Mouse (Mus musculus) lung, postnatal 0 days (tissue): Measurements from ENCODE around the gene Emc7. TPM values are rescaled to one million over a fixed set of nuclear protein-coding genes. Genes with fewer than 3 reads are reported as not detected.

Experiments used
- ATAC-seq: fragments of 200-750 bp; cut with Nextera tagmentation; 2 replicates; pipeline ENCODE4 v1.8.0; 2017; ENCODE audit warnings: moderate library complexity
- DNase-seq: peaks from one replicate; pipeline ENCODE4 v3.0.0-alpha.2; 2016; ENCODE audit warnings: low spot score
- H3K27ac ChIP-seq: fragments of 300-500 bp; sonication (generic); 2 replicates; pipeline ENCODE4 v1.5.1; 2014; ENCODE audit warnings: antibody characterized with exemption, mild to moderate bottlenecking, low read length, mixed read lengths
- H3K27me3 ChIP-seq: fragments of 300-500 bp; sonication (generic); replicated peaks from 2 replicates; pipeline ENCODE4 v1.6.1; 2014; ENCODE audit warnings: low read length, mixed read lengths; ENCODE audit not compliant: insufficient read depth
- H3K36me3 ChIP-seq: fragments of 300-500 bp; sonication (generic); 2 replicates; pipeline ENCODE4 v1.6.1; 2014; ENCODE audit warnings: low read length, mixed read lengths; ENCODE audit not compliant: insufficient read depth
- H3K4me1 ChIP-seq: fragments of 300-500 bp; sonication (generic); 2 replicates; pipeline ENCODE4 v1.6.1; 2014; ENCODE audit warnings: antibody characterized with exemption, low read depth, low read length, mixed read lengths; ENCODE audit not compliant: insufficient read depth
- H3K4me2 ChIP-seq: fragments of 300-500 bp; sonication (generic); replicated peaks from 2 replicates; pipeline ENCODE4 v1.6.1; 2014; ENCODE audit warnings: low read depth, mild to moderate bottlenecking, low read length, moderate library complexity, mixed read lengths
- H3K4me3 ChIP-seq: fragments of 300-500 bp; sonication (generic); 2 replicates; pipeline ENCODE4 v1.5.1; 2014; ENCODE audit warnings: low read depth, low read length
- H3K9ac ChIP-seq: fragments of 300-500 bp; sonication (generic); replicated peaks from 2 replicates; pipeline ENCODE4 v1.6.1; 2014; ENCODE audit warnings: low read depth, mild to moderate bottlenecking
- H3K9me3 ChIP-seq: fragments of 300-500 bp; sonication (generic); 2 replicates; pipeline ENCODE4 v1.6.1; 2016; ENCODE audit warnings: low read length, mixed read lengths
- CTCF ChIP-seq: IDR thresholded peaks from 2 replicates; pipeline ENCODE4 v1.5.1; 2016; ENCODE audit warnings: antibody characterized with exemption, mild to moderate bottlenecking
- EP300 ChIP-seq: IDR thresholded peaks from 2 replicates; pipeline ENCODE4 v1.6.1; 2016; ENCODE audit warnings: antibody characterized with exemption, mild to moderate bottlenecking, control low read depth
- WGBS: fragments of 180-500 bp; shearing (Covaris S2); extraction: QIAGEN DNeasy Blood & Tissue Kit; methylation state at CpG from one replicate; pipeline ENCODE4 v1.1.7; 2014; 5-methylcytosine and 5-hydroxymethylcytosine counted together
- polyA plus RNA-seq: library from polyadenylated mRNA; unstranded; fragments of >200 nt; fragmentation: Nextera tagmentation; extraction: Ambion mirVana; gene quantifications from 2 replicates; pipeline ENCODE4 v1.2.1, GENCODE M21; 2015

Gene Emc7
- polyA plus RNA-seq, 1 experiment from 2014 or later = 31.6 TPM

GRCm38 (mm10) chr2:112492856-112493538, 38.2 kb downstream of the Emc7 start, which contains the start of gene Aven:
Gene Aven (plus strand): TSS chr2:112492964.
- Histone ChIP-seq H3K27me3 (no peaks in the 10 kb centered on the region), H3K4me2 (peak within 1 kb of the TSS; percentile 82), H3K4me3 (peak within 1 kb of the TSS; percentile 80), H3K36me3 (no peaks in the 10 kb centered on the region), H3K9me3 (no peaks in the 10 kb centered on the region), H3K27ac (peak within 1 kb of the TSS; percentile 100), H3K4me1 (no peaks in the 10 kb centered on the region), H3K9ac (peak within 1 kb of the TSS; percentile 96)
- peak; percentile 45 for TF ChIP-seq CTCF
- TF ChIP-seq EP300 = no peak
- under 1% methylated on average over 73 of the region's 87 CpGs for WGBS
- peak; percentile 91 for DNase-seq
- peak; percentile 95 for ATAC-seq

GRCm38 (mm10) chr2:112493539-112494260, 38.9 kb downstream of the Emc7 start:
- peak overlapping the region; percentile 100 for H3K27ac ChIP-seq
- DNase-seq = no peak
- peak overlapping the region; percentile 82 for H3K4me2 ChIP-seq
- H3K4me1 ChIP-seq = no peaks in the 10 kb centered on the region
- TF ChIP-seq EP300 (no peak), CTCF (no peak)
- H3K36me3 ChIP-seq = no peaks in the 10 kb centered on the region
- H3K9ac ChIP-seq = peak overlapping the region; percentile 96
- no peaks in the 10 kb centered on the region for H3K9me3 ChIP-seq
- H3K27me3 ChIP-seq = no peaks in the 10 kb centered on the region
- 30% methylated on average over 11 of the region's 11 CpGs for WGBS
- ATAC-seq = no peak
- H3K4me3 ChIP-seq = peak overlapping the region; percentile 80

GRCm38 (mm10) chr2:112497851-112498250, 43.1 kb downstream of the Emc7 start:
- Histone ChIP-seq H3K4me3 (no peak overlapping the region), H3K4me2 (no peak overlapping the region), H3K9ac (no peak overlapping the region), H3K9me3 (no peaks in the 10 kb centered on the region), H3K4me1 (no peaks in the 10 kb centered on the region), H3K36me3 (no peaks in the 10 kb centered on the region), H3K27me3 (no peaks in the 10 kb centered on the region), H3K27ac (no peak overlapping the region)
- DNase-seq (no peak), ATAC-seq (no peak)
- WGBS = 59% methylated on average over 7 of the region's 7 CpGs
- no peak for TF ChIP-seq EP300
- TF ChIP-seq CTCF = no peak

GRCm38 (mm10) chr2:112501209-112501608, 46.4 kb downstream of the Emc7 start:
- no peaks in the 10 kb centered on the region for H3K4me1 ChIP-seq
- H3K4me2 ChIP-seq = no peak overlapping the region
- no peaks in the 10 kb centered on the region for H3K36me3 ChIP-seq
- TF ChIP-seq EP300 (no peak), CTCF (peak; percentile 83)
- 8% methylated on average over 6 of the region's 6 CpGs for WGBS
- no peak overlapping the region for H3K27ac ChIP-seq
- H3K4me3 ChIP-seq = no peak overlapping the region
- ATAC-seq (peak; percentile 90), DNase-seq (peak; percentile 87)
- no peaks in the 10 kb centered on the region for H3K27me3 ChIP-seq
- H3K9ac ChIP-seq = no peak overlapping the region
- no peaks in the 10 kb centered on the region for H3K9me3 ChIP-seq

- no peak overlapping the region for H3K4me3 ChIP-seq
- H3K9ac ChIP-seq = no peak overlapping the region
- H3K27me3 ChIP-seq = no peaks in the 10 kb centered on the region
- 68% methylated on average over 6 of the region's 6 CpGs for WGBS
- ATAC-seq (no peak), DNase-seq (no peak)
- no peaks in the 10 kb centered on the region for H3K4me1 ChIP-seq
- no peaks in the 10 kb centered on the region for H3K36me3 ChIP-seq
- H3K4me2 ChIP-seq = no peak overlapping the region
- H3K27ac ChIP-seq = no peak overlapping the region
- TF ChIP-seq CTCF (no peak), EP300 (no peak)
- no peaks in the 10 kb centered on the region for H3K9me3 ChIP-seq
Observed at GRCm38 (mm10) chr2:112503978-112504377, 49.2 kb downstream of the Emc7 start.

GRCm38 (mm10) chr2:112506841-112507435, 52.1 kb downstream of the Emc7 start:
- no peak for DNase-seq
- WGBS = 70% methylated on average over 5 of the region's 5 CpGs
- Histone ChIP-seq H3K4me2 (no peak overlapping the region), H3K4me3 (no peak overlapping the region), H3K9me3 (no peaks in the 10 kb centered on the region), H3K4me1 (no peaks in the 10 kb centered on the region), H3K36me3 (no peaks in the 10 kb centered on the region), H3K27me3 (no peaks in the 10 kb centered on the region), H3K27ac (no peak overlapping the region), H3K9ac (no peak overlapping the region)
- no peak for TF ChIP-seq CTCF
- no peak for TF ChIP-seq EP300
- ATAC-seq = no peak
